Mouse (Mus musculus) c-Kit-positive CD71-positive TER-119-negative erythroid progenitor cells, embryonic 14.5 days (primary cell): ENCODE results near the gene Nsun5.
"Not testable (repeated sequence)": the region's sequence is repeated elsewhere in the genome, so short reads cannot be mapped to it uniquely, and the experiment has no call there.

Experiments used
- DNase-seq: peaks from one replicate; pipeline ENCODE4 v3.0.0-alpha.2; 2013; ENCODE audit warnings: low read depth

Nsun5 gene

DNA sequence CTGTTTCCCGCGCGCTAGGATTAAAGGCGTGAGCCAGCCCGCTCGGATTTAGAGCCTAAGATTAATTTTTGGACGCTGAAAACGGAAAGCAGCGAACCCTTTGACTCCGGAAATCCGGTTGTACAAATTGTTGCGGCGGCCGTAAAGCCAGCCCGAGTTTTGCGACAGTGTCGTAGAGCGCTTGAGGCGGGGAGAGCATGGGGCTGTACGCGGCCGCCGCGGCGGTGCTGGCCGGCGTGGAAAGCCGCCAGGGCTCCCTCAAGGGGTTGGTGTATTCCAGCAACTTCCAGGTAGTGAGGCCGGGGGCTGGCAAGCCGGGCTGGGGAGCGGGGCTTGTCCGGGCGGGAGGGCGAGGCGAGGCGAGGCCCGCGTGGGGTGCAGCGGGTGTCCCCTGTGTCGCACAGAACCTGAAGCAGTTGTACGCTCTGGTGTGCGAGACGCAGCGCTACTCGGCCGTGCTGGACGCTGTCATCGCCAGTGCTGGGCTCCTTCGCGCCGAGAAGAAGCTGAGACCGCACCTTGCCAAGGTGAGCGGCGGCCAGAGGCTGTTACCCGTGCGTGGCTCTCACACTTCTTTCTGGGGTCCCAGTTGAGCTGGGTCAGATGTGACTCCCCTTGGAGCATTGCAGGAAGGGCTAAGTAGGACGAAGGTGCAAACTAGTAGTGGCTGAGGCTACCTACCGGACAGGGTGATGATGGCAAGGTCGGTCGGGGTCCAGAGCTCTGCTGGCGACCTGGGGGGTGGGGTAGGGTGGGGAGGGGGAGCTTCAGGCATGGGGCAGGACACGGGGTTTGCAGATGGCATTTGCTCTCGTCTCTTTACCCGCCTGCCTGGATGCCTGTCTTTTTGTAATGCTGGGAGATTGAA lies at the start of gene Nsun5:
TSS of gene Nsun5 (plus strand) at position 167 of the 868 bp plus-strand sequence.
- DNase-seq: peak; percentile 95

DNA sequence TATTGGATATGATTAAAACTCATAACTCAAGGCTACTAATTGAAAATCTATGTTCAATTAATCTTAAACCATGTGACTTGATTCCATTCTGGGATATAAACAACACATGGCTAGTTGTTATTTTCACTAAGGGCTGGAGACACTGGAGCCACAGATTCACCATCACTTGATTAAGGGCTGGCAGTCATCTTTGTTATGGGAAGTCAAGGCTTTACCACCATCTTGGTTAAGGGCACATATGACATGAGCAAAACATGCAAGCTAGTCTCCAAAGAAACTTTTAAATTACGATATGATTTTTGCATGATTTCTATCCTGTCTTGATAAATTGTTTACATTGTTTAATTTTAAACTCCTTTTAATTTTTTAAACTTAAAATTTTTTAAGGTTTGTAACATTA lies 47.6 kb upstream of the Nsun5 start:
- DNase-seq: no peak

DNA sequence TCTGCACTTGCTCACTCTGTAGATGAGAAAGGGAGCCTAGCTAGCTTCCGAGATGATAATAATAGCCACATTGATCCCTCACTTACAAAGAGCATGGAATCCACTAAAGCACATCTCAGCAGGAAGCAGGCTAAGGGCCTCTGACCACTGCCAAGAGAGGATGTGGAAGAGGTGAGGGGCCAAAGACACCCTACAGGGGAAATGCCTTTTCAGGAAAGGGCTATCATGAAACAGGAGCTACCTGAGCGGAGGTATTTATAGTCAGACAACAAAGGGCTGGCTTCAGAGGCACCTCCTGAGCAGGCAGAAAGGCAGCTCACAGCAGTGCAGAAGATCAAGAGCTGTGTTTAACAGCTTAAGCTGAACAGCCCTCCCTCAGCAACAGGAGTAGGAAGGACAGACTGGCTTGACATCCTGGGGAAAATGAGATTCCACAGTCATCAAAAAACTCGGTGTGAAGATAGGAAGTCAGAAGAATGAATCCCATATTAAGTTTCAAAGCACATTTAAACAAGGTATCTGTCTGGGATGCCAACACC lies 43.6 kb upstream of the Nsun5 start:
- no peak for DNase-seq

DNA sequence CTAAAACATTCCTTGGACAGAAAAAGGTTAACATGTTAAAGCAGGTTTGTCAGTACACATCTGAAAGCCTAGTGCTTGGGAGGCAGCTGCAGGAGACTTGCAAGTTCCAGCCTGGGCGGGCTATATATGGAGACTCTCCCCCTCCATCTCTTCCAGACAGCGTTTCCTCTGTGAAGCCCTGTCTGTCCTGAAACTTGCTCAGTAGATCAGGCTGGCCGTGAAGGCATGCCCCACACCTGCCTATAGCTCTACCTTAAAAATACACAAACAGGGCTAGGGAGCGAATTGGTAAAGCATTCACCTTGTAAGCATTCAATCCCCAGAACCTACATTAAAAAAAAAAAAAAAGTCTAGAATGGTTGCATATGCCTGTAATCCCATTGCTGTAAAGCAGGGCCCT lies 40.3 kb upstream of the Nsun5 start:
- DNase-seq: no peak

DNA sequence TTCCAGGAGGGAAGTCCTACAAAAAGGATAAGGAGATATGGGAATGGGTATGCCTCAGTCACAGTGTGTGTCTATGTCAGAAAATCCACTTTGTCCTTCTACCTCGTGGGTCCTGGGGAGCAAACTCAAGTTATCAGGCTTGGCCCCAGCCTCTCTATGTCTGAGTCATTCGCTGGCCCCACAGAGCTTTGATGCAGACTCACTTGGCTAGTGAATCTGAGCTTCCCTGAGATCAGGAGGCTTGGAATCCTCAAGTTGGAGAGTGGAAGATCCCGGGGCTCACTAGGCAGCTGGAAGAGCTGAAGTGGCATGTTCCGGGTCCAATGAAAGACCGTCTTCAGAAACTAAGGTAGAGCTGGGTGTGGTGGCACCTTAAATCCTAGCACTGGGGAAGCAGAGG lies 39.6 kb upstream of the Nsun5 start:
- no peak for DNase-seq

DNA sequence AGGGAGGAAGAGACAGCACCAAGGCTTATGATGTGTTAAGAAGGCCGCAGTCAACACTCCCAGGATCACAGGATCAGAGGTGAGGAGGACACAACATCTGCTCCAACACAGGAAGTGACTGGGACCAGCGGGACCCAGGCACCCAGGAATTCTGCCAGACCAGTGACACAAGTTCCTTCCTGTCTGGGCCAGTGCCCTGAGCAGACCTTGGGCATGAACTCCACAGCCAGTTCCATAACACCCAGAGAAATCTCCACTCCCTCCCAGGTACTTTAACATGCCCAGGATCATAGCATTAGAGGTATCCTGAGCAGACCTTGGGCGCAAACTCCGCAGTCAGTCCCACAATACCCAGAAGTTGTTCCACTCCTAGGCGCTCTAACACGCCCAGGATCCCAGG lies 38.6 kb upstream of the Nsun5 start:
- DNase-seq: no peak

DNA sequence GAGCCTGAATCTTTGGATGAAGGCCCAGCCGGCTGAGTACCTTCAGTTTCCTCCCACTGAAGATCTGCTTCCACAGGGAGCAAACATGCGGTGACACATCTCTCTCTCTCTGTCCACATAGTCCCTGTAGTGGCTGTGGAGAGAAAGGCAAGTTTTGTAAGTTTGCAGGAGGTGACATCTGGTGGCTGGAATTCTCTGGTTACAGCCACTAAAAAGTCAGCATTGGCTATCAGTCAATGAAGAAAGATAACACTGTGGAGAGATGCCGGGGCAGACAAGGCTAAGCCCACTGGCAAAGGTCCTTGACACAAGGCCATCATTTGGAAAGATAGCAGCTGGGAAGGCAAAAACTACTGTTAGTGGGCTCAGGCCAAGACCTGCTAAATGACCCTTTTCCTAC lies 32.2 kb upstream of the Nsun5 start:
- DNase-seq: no peak

DNA sequence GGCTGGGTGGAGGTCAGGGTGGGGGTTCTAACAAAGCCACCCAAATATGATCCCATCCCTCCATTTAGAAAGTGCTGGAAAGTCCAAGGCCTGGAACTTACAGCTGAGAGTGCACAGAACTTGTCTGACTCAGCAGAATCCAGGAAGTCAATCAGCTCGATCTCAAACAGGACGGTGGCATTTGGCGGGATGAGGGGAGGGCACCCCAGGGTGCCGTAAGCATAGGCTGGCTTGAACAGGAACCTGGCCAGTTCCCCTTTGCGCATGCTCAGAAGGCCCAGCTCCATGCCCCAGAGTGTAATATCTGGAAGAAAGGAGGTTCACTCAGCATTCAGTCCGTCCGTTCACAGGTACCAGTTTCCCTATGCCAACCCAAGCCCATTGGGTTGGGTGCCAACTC lies 23.8 kb upstream of the Nsun5 start:
- DNase-seq: no peak

DNA sequence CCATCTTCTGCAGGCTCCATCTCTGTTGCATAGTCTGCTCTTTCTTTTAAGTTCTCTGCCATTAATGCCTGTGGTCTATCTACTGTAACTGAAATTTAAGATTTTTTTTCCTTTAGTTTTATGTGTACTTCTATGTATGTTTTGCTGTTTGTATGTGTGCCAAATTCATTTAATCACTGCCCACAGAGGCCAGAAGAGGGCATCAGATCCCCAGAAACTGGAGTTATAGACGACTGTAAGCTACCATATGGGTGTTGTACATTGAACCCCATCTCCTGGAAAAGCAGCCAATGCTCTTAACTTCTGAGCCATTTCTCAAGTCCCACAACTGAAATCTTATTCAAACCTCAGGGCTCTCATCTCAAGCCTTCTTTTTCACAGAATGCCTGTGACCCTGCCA lies 23.3 kb upstream of the Nsun5 start:
- DNase-seq: no peak

DNA sequence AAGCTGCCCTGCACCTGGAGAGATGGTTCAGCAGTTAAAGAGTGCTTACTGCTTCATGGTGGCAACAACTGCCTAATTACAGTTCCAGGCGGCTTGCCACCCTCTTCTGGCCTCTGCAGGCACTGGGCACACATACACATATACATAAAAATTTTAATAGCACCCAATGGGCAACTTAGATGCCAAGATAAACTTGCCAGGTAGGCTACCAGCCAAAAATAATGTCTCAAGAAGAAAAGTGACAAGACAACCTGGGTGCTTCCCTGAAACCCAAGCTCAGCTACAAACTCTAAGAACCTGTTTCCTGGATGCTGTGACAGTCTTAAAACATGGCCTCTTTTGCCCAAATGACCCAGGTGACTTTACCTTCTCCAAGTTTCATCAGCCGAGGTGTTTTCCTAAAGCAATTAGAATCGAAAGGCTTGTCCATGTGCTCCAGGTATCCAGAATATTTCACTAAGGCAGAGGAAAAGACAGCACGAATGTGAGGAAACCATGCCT lies 22.2 kb upstream of the Nsun5 start:
- no peak for DNase-seq

DNA sequence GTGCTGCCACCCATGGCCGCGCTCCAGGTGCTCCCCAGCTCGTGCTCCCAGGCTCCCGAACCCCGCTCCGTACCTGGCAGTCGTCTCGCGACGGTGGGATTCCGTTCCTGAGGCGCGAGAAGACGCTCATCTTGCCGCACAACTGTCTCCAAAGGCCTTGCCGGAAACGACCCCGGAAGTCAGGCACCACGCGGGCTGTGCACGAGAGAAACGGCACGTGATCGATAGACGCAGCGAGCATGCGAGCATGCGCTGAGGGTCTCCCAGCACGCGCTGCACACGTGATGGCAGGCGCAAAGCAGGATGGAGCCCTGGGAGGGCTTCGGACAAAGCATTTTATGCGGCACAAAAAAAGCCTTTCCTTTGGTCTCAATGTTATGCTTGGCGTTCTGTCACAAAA lies 19.9 kb upstream of the Nsun5 start, which contains the start of gene Fkbp6:
TSS of gene Fkbp6 (minus strand) at position 183 of the 400 bp plus-strand sequence.
- DNase-seq: no peak

DNA sequence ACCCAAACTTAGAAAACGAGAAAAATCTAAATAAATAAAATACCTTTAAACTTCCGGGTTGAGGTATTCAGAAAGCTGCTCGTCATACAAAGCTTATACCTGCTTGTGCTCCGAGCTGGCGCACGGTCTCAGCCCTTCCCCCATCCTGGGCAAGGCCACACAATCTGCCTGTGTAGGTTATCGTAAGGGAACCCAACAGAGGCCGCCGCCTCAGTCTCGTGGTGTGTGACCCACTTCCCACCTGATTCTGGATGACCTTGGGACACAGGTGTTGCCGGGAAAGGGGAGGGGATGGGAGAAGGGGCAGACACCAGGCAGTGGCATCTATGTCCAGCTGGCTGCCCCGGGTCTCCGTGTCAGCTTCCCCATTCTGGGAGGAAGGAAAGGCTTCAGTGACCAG lies 18.1 kb upstream of the Nsun5 start:
- no peak for DNase-seq

DNA sequence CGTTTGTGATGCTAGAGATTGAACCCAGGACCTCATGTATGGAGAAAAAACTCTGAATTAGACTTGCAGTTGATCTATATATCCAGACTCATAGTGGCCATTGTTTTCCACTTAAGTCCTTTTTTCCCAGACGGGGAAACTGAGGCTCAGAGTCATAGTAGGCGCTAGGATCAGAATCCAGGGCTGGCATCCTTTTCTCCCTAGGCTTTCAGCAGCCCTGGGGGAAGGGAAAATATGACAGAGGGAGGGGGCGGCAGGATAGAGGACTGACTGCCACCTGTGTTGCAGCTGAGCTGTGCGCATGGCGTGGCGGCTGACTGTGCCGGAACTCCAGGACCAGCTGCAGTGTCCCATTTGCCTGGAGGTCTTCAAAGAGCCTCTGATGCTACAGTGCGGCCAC lies 16.8 kb upstream of the Nsun5 start, which contains the start of gene Trim50:
TSS of gene Trim50 (plus strand) at position 301 of the 400 bp plus-strand sequence.
- no peak for DNase-seq

DNA sequence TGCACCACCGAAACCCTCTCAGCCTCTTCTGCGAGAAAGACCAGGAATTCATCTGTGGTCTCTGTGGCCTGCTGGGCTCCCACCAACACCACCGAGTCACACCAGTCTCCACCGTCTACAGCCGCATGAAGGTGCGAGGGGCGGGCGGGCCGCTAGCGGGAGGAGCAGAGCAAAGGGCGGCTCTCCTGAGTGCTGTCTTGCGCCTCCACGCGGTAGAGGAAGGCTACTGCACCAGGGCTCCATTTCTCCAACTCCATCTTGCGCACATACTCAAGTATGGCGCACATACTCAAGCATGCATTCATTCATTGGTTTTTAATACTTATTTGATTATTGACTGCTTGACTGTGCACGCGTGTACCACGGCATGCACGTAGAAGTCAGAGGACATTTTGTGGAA lies 16.2 kb upstream of the Nsun5 start:
- no peak for DNase-seq

DNA sequence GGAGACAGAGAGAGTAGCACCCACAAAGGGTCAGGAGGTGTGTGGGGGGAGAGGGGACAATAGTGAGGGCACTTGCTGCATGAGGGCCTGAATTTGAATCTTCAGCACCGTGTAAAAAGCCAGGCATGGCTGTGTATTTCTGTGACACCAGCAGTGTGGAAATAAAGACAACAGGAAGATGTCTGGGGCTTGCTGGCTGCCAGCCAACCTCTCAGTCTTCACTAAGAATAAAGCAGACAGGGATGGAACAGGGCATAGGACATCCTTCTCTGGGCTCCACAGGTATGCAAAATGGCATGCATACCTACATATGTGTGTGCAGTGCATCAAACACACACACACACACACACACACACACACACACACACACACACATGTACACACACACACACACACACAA lies 13.7 kb upstream of the Nsun5 start:
- no peak for DNase-seq

DNA sequence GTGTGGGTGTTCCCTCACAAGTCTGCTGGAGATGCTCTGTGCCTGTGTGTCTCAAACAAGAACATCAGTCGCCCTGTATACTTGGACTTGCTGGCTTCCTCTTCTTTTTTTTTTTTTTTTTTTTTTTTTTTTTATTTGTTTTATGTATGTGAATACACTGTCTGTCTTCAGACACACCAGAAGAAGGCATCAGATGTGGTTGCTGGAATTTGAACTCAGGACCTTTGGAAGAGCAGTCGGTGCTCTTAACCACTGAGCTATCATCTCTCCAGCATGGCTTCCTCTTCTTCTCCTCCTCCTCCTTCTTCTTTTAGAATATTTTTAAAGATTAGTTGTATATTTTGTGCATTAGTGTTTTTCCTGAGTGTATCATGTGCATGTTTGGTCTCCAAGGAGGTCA lies 12.2 kb upstream of the Nsun5 start:
- DNase-seq: no peak

DNA sequence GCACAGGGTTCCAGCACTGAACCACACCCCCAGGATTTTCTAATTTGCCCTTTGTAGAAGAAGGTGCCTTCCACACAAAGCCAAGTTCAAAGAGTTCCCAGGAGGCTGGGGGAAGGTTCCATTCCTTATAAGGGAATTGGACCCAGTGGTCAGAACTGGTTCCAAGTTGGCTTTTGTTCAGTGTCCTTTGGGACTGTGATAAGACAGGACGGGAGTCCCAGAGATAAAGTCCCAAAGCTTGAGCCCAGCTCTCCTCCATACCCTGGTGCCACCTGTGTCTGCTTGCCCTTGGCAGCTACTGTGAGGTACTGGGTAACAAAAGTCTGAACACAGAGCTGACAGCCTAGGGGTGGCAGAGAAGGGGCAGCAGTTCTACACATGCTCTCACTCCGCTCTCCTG lies 10.0 kb upstream of the Nsun5 start:
- no peak for DNase-seq

DNA sequence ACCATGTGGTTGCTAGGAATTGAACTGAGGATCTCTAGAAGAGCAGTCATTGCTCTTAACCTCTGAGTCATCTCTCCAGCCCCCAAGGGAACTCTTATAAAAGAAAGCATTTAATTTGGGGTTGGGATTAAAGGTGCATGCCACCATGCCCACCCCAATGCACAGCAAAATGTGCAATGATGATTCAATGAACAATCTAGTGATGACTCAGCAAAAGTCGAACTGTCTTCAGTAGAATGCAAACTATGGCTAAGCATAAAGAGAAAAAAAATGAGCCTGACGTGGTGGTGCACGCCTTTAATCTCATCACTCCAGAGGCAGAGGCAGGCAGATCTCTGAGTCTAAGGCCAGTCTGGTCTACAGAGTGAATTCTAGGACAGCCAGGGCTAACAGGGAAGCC lies 7.2 kb upstream of the Nsun5 start:
- no peak for DNase-seq

DNA sequence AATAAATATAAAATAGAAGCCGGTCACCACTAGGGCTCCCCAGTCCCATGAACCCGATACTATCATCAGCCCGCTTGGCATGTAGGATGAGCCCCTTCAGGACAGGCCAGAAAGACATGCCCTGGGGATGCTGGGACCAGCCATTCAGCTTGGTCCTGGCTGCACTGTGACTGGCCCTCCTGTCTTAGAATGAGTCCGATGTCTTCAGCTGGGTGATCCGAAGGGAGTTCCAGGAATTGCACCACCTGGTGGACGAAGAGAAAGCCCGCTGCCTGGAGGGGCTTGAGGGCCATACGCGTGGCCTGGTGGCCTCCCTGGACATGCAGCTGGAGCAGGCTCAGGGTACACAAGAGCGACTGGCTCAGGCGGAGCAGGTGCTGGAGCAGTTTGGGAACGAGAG lies 6.2 kb upstream of the Nsun5 start:
- no peak for DNase-seq

DNA sequence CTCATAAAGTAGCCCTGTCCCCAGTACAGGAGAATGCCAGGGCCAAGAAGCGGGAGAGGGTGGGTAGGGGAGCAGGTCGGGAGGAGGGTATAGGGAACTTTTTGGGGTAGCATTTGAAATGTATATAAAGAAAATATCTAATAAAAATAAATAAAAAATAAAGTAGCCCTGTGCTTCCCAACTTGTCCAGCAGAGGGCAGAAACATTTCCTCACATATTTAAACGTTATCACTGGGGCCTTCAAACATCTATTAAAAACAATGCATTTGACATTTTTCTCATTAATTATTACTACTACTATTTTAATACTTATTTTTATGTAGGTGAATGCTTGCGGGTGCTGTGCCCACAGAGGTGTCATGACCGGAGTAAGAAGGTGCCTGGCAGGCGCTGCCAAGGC lies 1.9 kb upstream of the Nsun5 start:
- DNase-seq: no peak

DNA sequence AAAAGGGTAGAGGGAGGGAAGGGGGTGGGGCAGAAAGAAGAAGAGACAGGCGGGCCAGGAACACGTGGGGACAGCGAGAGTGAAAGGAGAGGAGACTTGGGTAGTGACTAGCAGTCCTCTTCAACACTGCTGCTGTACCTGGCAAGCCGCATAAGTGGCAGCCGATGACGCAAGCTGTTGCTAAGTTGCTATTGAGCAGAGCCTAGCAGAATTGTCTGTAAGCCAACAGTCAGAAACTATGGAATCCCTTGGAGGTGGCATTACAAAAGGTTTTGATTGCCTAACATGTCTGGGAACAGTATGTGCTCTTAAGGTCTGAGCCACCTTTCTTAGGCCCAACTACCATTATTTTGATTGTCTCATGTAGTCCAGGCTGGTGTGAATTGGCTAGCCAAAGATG lies 1.4 kb upstream of the Nsun5 start:
- no peak for DNase-seq

DNA sequence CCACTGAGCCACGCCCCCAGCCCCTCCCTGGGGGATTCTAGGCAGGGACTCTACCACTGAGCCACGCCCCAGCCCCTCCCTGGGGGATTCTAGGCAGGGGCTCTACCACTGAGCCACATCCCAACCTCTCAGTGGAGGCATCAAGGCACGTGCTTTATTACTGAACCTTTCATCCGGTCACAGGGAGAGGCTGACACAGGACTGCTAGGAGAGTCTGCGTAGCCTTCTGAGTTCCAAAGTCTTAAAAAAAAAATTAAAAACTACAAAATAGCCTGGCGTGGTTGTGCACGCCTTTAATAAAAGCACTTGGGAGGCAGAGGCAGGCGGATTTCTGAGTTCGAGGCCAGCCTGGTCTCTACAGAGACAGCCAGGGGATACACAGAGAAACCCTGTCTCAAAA lies 557 bp upstream of the Nsun5 start:
- DNase-seq: not testable (repeated sequence)

DNA sequence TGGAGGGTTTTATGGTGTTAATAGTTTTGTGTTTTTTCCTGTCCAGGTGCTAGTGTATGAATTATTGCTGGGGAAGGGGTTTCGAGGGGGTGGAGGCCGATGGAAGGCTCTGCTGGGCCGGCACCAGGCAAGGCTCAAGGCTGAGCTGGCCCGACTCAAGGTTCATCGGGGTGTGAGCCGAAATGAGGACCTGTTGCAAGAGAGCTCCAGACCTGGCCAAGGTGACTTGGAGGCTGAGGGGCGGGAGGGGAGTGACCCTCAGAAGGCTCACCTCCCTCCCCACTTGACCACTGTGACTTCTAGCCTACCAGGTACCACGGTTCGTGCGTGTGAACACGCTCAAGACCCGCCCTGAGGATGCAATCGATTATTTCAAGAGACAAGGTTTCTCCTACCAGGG lies 1.4 kb downstream of the Nsun5 start:
- DNase-seq: no peak

DNA sequence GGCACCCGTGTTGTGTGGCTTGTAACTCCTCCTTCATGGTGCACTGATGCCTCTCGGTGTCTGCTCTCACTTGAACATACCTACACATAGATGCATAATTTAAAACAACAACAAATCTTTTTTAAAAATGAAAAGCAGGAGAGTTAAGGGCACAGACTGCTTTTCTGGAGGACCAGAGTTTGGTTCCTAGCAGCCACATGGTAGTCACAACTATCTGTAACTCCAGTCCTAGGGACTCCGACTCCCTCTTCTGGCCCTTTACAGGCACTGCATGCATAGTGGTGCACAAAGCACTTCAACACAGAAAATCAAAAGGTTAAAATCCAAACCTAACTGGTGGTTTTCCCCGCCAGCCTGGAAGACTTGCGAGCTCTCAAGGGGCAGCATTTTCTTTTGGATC lies 3.8 kb downstream of the Nsun5 start:
- no peak for DNase-seq
